Mouse (Mus musculus): ENCODE data around the gene Pla2g2e. TPM values are rescaled to one million over a fixed set of nuclear protein-coding genes. Genes with fewer than 3 reads are reported as not detected.
A peak's percentile ranks its signal among the peaks of the same experiment; 100 is the strongest.

Pla2g2e gene
- not detected in 2 replicates for polyA plus RNA-seq (2016; fragmentation: Nextera tagmentation; extraction: Ambion mirVana)

DNA sequence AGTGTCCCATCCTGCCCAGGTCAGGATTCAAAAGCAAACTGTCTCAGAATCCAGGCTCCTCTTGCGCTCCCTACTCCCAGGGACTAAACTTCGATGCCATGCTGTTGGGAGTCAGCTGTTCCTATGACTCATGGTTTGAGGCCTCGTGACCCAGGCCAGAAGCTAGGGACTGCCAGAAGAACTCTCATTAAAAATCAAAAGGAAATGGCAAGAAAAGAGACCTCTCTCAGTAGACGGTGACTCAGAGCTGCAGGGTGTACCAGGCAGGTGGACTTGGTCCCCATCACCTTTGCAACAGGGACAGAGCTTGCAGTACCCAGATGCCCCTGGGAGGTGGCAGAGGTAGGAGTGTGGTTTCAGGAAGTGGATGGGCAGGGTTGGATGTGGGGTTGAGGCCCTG, at the start of gene Pla2g2e:
Pla2g2e (plus strand) TSS at position 212 of the 400 bp plus-strand sequence.
- no peaks in the 10 kb centered on the region for H3K9me3 ChIP-seq
- H3K4me2 ChIP-seq (replicated peaks) = no peak within 1 kb of the TSS
- no peak for ATAC-seq (ENCODE audit: insufficient number of reproducible peaks, insufficient read depth, low FRiP score, low TSS enrichment)
- no peak within 1 kb of the TSS for H3K4me3 ChIP-seq
- WGBS = 78% methylated on average over 4 of the region's 4 CpGs
- H3K27ac ChIP-seq = no peak within 1 kb of the TSS
- H3K9ac ChIP-seq = no peak within 1 kb of the TSS
- H3K27me3 ChIP-seq = peaks cover 6% of the 10 kb centered on the region; the same call in 1 of the 2 replicates
- peaks cover 9% of the 10 kb centered on the region; the same call in 1 of the 2 replicates for H3K4me1 ChIP-seq
- H3K36me3 ChIP-seq = no peaks in the 10 kb centered on the region

DNA sequence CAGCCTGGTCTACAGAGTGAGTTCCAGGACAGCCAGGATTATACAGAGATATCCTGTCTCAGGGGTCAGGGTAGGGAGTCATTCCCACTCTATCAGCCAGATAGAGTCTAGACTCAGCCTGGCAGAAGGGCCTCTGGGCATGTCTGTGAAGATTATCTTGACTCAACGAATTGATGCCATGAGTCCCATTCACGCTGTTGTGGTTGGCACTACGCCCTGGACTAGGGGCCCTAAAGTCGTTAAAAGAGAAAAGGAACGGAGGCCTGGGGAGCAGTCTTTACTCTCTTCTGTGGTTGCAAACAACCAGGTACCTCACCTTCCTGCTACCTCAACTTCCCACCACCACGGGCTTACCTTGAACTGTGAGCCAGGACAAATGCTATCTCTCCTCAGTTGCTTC, 37.9 kb upstream of the Pla2g2e start:
- peaks cover 14% of the 10 kb centered on the region for H3K9me3 ChIP-seq
- 80% methylated on average over 6 of the region's 6 CpGs for WGBS
- H3K27me3 ChIP-seq = no peaks in the 10 kb centered on the region
- no peak overlapping the region for H3K4me3 ChIP-seq
- no peak for ATAC-seq (ENCODE audit: insufficient number of reproducible peaks, insufficient read depth, low FRiP score, low TSS enrichment)
- no peak overlapping the region for H3K4me2 ChIP-seq (replicated peaks)
- H3K27ac ChIP-seq = no peak overlapping the region
- H3K4me1 ChIP-seq = no peaks in the 10 kb centered on the region
- H3K36me3 ChIP-seq = no peaks in the 10 kb centered on the region
- no peak overlapping the region for H3K9ac ChIP-seq

DNA sequence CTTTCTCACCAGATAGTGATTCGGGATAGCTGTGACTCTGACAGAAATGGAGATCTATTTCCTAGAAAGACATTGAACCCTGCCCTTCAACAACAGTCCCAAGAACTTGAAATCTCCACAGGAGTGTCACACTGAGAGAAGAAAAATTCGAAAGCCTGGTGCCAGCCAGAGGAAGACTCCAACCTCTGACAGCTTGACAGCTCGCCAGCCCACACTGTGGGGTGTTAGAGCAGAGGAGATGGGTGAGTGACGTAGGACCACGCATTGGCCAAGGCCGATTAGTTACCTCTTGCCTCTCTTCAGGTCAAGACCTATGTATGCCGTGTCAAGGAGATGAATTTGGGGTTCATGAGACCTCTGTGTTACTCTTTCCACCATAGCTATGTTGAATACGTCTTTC, 37.0 kb upstream of the Pla2g2e start:
- H3K9ac ChIP-seq = no peak overlapping the region
- H3K4me3 ChIP-seq = no peak overlapping the region
- no peak for ATAC-seq (ENCODE audit: insufficient number of reproducible peaks, insufficient read depth, low FRiP score, low TSS enrichment)
- no peaks in the 10 kb centered on the region for H3K4me1 ChIP-seq
- H3K36me3 ChIP-seq = no peaks in the 10 kb centered on the region
- H3K27ac ChIP-seq = no peak overlapping the region
- no peaks in the 10 kb centered on the region for H3K27me3 ChIP-seq
- peaks cover 14% of the 10 kb centered on the region for H3K9me3 ChIP-seq
- WGBS = 82% methylated on average over 8 of the region's 8 CpGs
- H3K4me2 ChIP-seq (replicated peaks) = no peak overlapping the region

DNA sequence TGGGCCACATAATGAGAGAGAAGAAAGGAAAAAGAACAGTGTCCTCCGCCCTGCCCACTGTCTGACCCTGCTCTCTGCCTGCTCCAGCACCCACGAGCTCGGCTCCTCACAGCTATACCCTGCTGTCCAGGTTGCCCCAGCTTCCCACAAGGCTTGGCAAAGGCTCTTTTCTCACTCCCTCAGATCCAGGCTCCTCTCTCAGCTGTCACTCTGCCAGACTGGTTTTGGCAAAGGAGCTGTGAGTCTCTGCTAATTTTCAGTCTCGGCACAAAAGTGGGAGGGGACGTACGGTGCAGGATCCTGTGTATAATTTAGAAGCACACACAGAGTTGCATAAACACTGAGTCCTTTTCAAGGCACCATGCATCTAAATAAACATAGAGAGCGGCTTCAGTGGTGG, 36.4 kb upstream of the Pla2g2e start:
- Histone ChIP-seq H3K4me2 (replicated peaks) (no peak overlapping the region), H3K9ac (no peak overlapping the region), H3K9me3 (peaks cover 14% of the 10 kb centered on the region), H3K4me3 (no peak overlapping the region), H3K27me3 (no peaks in the 10 kb centered on the region), H3K36me3 (no peaks in the 10 kb centered on the region), H3K4me1 (no peaks in the 10 kb centered on the region), H3K27ac (no peak overlapping the region)
- no peak for ATAC-seq (ENCODE audit: insufficient number of reproducible peaks, insufficient read depth, low FRiP score, low TSS enrichment)
- WGBS = 80% methylated on average over 7 of the region's 7 CpGs

DNA sequence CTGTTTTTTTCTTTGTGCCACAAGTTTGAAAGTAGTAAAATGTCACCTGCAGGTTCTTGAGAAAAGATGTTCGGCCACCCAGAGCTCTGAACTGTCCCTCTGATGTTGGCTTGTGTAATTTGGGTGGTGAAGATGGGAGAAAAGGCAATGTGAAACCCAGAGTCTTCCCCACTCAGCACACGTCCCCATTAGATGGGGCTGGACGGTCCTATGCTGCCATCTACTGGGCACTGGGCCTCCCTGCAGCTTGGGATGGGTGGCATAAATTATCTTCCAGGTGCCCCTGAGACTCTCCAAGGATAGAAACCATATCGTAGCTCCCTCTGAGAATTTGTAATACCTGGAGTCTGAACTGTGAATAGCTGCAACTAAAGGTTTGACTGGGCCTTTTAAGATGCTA, 26.3 kb upstream of the Pla2g2e start:
- ATAC-seq (ENCODE audit: insufficient number of reproducible peaks, insufficient read depth, low FRiP score, low TSS enrichment) = no peak

DNA sequence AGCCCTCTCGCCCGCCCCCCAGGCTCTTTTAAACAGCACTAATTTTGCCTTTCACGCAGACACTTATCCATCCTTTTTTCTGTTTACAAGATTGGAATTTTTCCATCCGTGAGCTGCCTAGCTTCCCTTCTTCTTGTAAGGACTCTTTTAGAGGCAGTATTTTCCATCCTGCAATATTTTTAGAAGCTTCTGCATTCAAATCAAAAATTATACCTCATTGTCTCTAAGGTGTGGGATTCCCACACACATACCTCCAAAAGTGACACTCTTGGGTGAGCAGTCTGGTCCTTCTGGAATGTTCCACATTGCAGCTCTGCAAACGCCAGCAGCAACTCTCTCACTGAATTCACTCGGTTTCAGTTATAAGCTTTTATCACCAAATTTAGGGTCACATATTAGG, 24.8 kb upstream of the Pla2g2e start:
- Histone ChIP-seq H3K36me3 (no peaks in the 10 kb centered on the region), H3K4me2 (replicated peaks) (no peak overlapping the region), H3K9me3 (no peaks in the 10 kb centered on the region), H3K9ac (no peak overlapping the region), H3K27ac (no peak overlapping the region), H3K27me3 (no peaks in the 10 kb centered on the region), H3K4me1 (no peaks in the 10 kb centered on the region), H3K4me3 (no peak overlapping the region)
- WGBS = 72% methylated on average over 6 of the region's 6 CpGs
- no peak for ATAC-seq (ENCODE audit: insufficient number of reproducible peaks, insufficient read depth, low FRiP score, low TSS enrichment)

More for the DNA sequence above, 26.3 kb upstream of the Pla2g2e start:
- H3K9ac ChIP-seq = no peak overlapping the region
- no peak overlapping the region for H3K4me3 ChIP-seq
- H3K27ac ChIP-seq = no peak overlapping the region
- no peaks in the 10 kb centered on the region for H3K36me3 ChIP-seq
- no peaks in the 10 kb centered on the region for H3K27me3 ChIP-seq
- WGBS = 6% methylated on average over 4 of the region's 4 CpGs
- H3K4me1 ChIP-seq = no peaks in the 10 kb centered on the region
- H3K4me2 ChIP-seq (replicated peaks) = no peak overlapping the region
- H3K9me3 ChIP-seq = no peaks in the 10 kb centered on the region

DNA sequence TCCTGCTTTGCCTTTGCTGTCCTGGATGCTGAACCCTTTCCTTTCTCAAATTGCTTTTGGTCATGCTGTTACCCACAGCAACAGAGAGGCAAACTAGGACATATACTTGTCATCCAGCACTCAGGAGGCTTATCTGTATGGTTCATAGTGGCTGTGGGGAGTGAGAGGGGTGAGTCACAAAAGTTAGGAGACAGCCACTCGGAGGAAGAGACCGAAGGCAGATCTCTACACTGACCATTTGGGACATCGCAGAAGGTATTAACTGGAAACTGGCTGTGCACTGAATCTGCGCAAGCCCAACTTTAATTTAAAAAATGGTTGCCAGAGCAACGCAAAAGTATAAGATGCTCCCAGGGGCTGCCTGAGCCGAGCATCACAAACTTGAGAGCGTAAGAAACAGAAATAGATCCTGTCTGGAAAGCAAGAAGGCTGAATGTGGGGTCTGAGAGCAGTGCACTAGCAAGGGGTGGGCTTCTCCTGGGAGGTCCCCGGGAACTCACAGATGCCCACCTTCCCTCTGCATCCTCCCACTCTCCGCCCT, 22.6 kb upstream of the Pla2g2e start:
- Histone ChIP-seq H3K27ac (no peak overlapping the region), H3K27me3 (no peaks in the 10 kb centered on the region), H3K36me3 (no peaks in the 10 kb centered on the region), H3K4me1 (no peaks in the 10 kb centered on the region), H3K4me2 (replicated peaks) (no peak overlapping the region), H3K9ac (no peak overlapping the region), H3K9me3 (no peaks in the 10 kb centered on the region), H3K4me3 (no peak overlapping the region)
- WGBS = 87% methylated on average over 9 of the region's 9 CpGs
- ATAC-seq (ENCODE audit: insufficient number of reproducible peaks, insufficient read depth, low FRiP score, low TSS enrichment) = no peak

DNA sequence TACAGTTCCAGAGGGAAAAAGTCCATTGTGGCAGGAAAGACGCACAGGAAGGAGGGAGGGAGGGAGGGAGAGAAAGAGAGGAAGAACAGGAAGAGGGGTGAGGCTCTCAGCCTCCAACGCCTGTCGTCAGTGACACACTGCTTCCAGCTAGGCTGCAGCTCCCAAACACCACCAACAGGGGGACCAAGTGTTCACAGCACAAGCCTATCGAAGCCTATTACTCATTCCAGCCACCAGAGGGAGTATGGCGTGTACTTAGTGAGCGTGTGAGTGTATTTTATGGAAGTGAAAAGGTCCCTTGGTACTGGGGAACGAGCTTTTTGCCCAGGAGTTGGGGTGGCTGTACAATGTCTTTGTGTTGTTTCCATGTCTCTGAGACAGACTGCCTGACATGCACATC, 21.3 kb upstream of the Pla2g2e start:
- Histone ChIP-seq H3K27me3 (no peaks in the 10 kb centered on the region), H3K36me3 (no peaks in the 10 kb centered on the region)
- ATAC-seq (ENCODE audit: insufficient number of reproducible peaks, insufficient read depth, low FRiP score, low TSS enrichment) = no peak

DNA sequence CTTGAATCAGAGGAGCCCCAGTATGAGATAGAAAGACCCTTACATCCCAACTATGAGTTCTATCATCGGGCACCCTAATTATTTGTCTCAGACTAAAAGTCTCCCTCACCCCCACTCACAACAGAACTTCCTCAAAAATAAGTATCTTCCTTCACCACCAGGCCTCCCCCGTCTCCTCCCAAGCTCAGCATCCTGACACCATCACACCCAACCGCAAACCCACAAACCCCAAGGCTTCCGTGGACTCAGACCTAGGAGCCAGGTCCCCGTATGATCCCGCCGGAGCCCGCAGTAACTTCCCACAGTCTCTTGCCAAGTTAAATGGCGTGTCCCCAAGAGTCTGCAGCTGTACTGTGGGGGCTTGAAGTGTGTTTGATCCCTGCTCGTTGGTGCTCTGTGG, 20.2 kb upstream of the Pla2g2e start:
- Histone ChIP-seq H3K4me2 (replicated peaks) (no peak overlapping the region), H3K9me3 (no peaks in the 10 kb centered on the region), H3K36me3 (no peaks in the 10 kb centered on the region), H3K27me3 (no peaks in the 10 kb centered on the region), H3K4me3 (no peak overlapping the region), H3K9ac (no peak overlapping the region), H3K27ac (no peak overlapping the region), H3K4me1 (no peaks in the 10 kb centered on the region)
- 87% methylated on average over 10 of the region's 10 CpGs for WGBS
- no peak for ATAC-seq (ENCODE audit: insufficient number of reproducible peaks, insufficient read depth, low FRiP score, low TSS enrichment)

More for the DNA sequence above, 21.3 kb upstream of the Pla2g2e start:
- Histone ChIP-seq H3K27ac (no peak overlapping the region), H3K4me3 (no peak overlapping the region), H3K4me1 (no peaks in the 10 kb centered on the region), H3K9ac (no peak overlapping the region), H3K9me3 (no peaks in the 10 kb centered on the region), H3K4me2 (replicated peaks) (no peak overlapping the region)
- WGBS = 24% methylated on average over 7 of the region's 7 CpGs

DNA sequence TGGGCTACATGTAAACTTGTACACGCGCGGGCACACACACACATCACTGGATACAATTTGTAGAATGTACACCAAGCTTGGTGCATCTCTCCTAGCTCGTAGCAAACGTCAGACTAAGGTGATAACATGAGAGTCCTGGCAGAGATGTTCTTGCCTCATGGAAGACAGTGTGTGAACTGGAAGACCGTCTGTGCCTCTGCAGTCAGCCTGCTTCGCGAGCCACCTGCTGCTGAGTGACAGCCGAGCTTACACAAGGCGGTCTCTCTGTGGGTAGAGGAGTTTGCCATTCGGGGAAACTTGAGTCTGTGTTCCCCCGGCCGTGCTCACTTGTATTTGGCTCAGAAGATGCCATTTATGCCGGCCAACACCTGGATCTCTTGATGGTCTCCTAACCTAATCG, 19.3 kb upstream of the Pla2g2e start:
- Histone ChIP-seq H3K4me3 (no peak overlapping the region), H3K27me3 (no peaks in the 10 kb centered on the region), H3K36me3 (no peaks in the 10 kb centered on the region), H3K9me3 (no peaks in the 10 kb centered on the region), H3K27ac (no peak overlapping the region), H3K4me1 (no peaks in the 10 kb centered on the region), H3K4me2 (replicated peaks) (no peak overlapping the region), H3K9ac (no peak overlapping the region)
- ATAC-seq (ENCODE audit: insufficient number of reproducible peaks, insufficient read depth, low FRiP score, low TSS enrichment) = no peak
- 83% methylated on average over 15 of the region's 15 CpGs for WGBS

DNA sequence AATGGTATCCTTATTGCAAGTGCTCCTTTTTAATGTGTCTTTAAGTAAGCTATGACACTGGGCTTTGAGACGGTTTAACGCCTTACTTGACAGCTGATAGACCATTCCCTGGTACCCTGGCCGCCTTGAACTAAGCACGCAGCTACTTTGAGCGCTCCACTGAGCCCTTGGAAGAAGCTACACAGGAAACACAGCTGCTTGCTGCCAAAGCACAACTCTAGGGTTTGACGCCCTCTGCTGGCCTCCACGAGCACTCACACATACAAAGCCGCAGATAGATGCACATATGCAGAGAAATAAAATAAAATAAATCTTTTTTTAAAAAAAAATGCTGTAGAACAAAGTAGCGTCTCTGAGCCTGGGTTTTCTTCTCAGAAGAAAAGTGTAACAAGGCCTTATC, 18.5 kb upstream of the Pla2g2e start:
- Histone ChIP-seq H3K27me3 (no peaks in the 10 kb centered on the region), H3K4me1 (no peaks in the 10 kb centered on the region), H3K4me2 (replicated peaks) (peak overlapping the region; percentile 39), H3K9me3 (no peaks in the 10 kb centered on the region), H3K36me3 (no peaks in the 10 kb centered on the region), H3K9ac (no peak overlapping the region), H3K4me3 (no peak overlapping the region), H3K27ac (no peak overlapping the region)
- 17% methylated on average over 9 of the region's 9 CpGs for WGBS
- ATAC-seq (ENCODE audit: insufficient number of reproducible peaks, insufficient read depth, low FRiP score, low TSS enrichment) = no peak

DNA sequence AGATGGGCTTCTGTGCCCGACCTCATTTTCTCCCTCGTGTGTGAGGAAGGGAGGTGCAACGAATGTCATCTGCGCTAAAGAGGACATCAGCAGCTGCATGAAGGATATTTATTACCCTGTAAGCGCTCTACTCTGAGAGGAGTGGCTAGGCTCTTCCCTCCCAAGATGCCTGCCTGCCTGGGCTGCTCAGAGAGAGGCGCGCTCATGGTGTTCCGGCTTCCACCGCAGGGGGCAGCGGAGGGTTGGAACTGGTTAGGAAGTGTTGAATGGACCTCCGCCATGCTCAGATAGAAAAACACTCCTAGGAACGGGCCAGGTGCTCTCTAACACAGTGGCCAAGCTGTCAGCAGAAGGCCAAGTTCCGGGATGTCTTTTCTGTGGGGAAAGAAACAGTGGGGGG, 18.0 kb upstream of the Pla2g2e start:
- H3K4me1 ChIP-seq = no peaks in the 10 kb centered on the region
- 0 out of 2 replicates have a peak overlapping the region, but pooled peaks have one; percentile 10 for H3K4me3 ChIP-seq
- no peak overlapping the region for H3K9ac ChIP-seq
- 5% methylated on average over 13 of the region's 13 CpGs for WGBS
- no peaks in the 10 kb centered on the region for H3K27me3 ChIP-seq
- H3K9me3 ChIP-seq = no peaks in the 10 kb centered on the region
- no peak overlapping the region for H3K27ac ChIP-seq
- no peaks in the 10 kb centered on the region for H3K36me3 ChIP-seq
- peak overlapping the region; percentile 39 for H3K4me2 ChIP-seq (replicated peaks)
- ATAC-seq (ENCODE audit: insufficient number of reproducible peaks, insufficient read depth, low FRiP score, low TSS enrichment) = peak; percentile 74; the same call in 1 of the 2 replicates

Measured in embryonic facial prominence, embryonic 12.5 days (tissue).